Mouse (Mus musculus) bone marrow macrophage, adult 2 months (primary cell): Measurements from ENCODE around the gene Olfr843. TPM values are rescaled to one million over a fixed set of nuclear protein-coding genes. Genes with fewer than 3 reads are reported as not detected.

Experiments
- H3K27ac ChIP-seq: 2 replicates; pipeline ENCODE4 v1.5.1; 2012; ENCODE audit warnings: low read depth, low read length; ENCODE audit not compliant: insufficient read depth
- H3K4me1 ChIP-seq: 2 replicates; pipeline ENCODE4 v1.6.1; 2012; ENCODE audit warnings: low read length; ENCODE audit not compliant: control insufficient read depth, insufficient read depth
- H3K4me3 ChIP-seq: 2 replicates; pipeline ENCODE4 v1.5.1; 2012; ENCODE audit warnings: mild to moderate bottlenecking, low read length, moderate library complexity; ENCODE audit not compliant: insufficient read depth
- CTCF ChIP-seq: IDR thresholded peaks from 2 replicates; pipeline ENCODE4 v1.5.1; 2012; ENCODE audit warnings: low read depth, mild to moderate bottlenecking, low read length, moderate library complexity
- POLR2A ChIP-seq: IDR thresholded peaks from 2 replicates; pipeline ENCODE4 v1.6.1; 2012; ENCODE audit warnings: mild to moderate bottlenecking, low read depth, low read length, borderline replicate concordance
- polyA plus RNA-seq: library from polyadenylated mRNA; stranded (reverse); fragments of >200 nt; gene quantifications from 2 replicates; pipeline ENCODE4 v1.2.4, GENCODE M21; 2012; ENCODE audit not compliant: missing spikeins, insufficient read depth, insufficient read length

The Olfr843 gene
- polyA plus RNA-seq = not detected in 2 replicates

GRCm38 (mm10) chr9:19251887-19252286, at the start of gene Olfr843:
Olfr843 (minus strand) TSS chr9:19251987.
- no peaks in the 10 kb centered on the region for H3K4me1 ChIP-seq
- H3K27ac ChIP-seq = no peak within 1 kb of the TSS
- no peak within 1 kb of the TSS for H3K4me3 ChIP-seq
- no peak for TF ChIP-seq POLR2A
- TF ChIP-seq CTCF = no peak

Other genes with a start within 250 kb of the Olfr843 start
- not detected in 2 replicates for gene Olfr835, start 219.3 kb downstream of the Olfr843 start, polyA plus RNA-seq
- gene Olfr836, start 131.6 kb downstream of the Olfr843 start, polyA plus RNA-seq = not detected in 2 replicates
- not detected in 2 replicates for gene Olfr837, start 115.7 kb downstream of the Olfr843 start, polyA plus RNA-seq
- gene Olfr839-ps1, start 74.7 kb downstream of the Olfr843 start, polyA plus RNA-seq = not detected in 2 replicates
- not detected in 2 replicates for gene Olfr844, start 64.4 kb upstream of the Olfr843 start, polyA plus RNA-seq
- gene Olfr845, start 84.5 kb upstream of the Olfr843 start, polyA plus RNA-seq = not detected in 2 replicates
- not detected in 2 replicates for gene Olfr846, start 112.0 kb upstream of the Olfr843 start, polyA plus RNA-seq
- gene Olfr847, start 126.7 kb upstream of the Olfr843 start, polyA plus RNA-seq = not detected in 2 replicates
- not detected in 2 replicates for gene Olfr849, start 188.3 kb upstream of the Olfr843 start, polyA plus RNA-seq
- gene Olfr850, start 226.3 kb upstream of the Olfr843 start, polyA plus RNA-seq = not detected in 2 replicates
- not detected in 2 replicates for gene Olfr851, start 241.3 kb upstream of the Olfr843 start, polyA plus RNA-seq